Mouse (Mus musculus) kidney, postnatal 0 days (tissue): ENCODE measurements at regions not wholly inside any gene's neighbourhood (a gene's known extent, or its start where the extent isn't known, plus 50 kb on each side); places are given as distances from the start of the nearest gene placed in this dataset.
A peak's percentile ranks its signal among the peaks of the same experiment; 100 is the strongest.

Source experiments
- ATAC-seq: fragments of 200-750 bp; cut with Nextera tagmentation; replicated peaks from 2 replicates; pipeline ENCODE4 v1.8.0; 2017; ENCODE audit warnings: low read depth, moderate number of reproducible peaks, moderate TSS enrichment, moderate library complexity; ENCODE audit not compliant: low FRiP score
- DNase-seq: peaks from one replicate; pipeline ENCODE4 v3.0.0-alpha.2; 2016; ENCODE audit warnings: low spot score
- H3K27ac ChIP-seq: fragments of 300-500 bp; sonication (generic); 2 replicates; pipeline ENCODE4 v1.5.1; 2014; ENCODE audit warnings: mild to moderate bottlenecking
- H3K27me3 ChIP-seq: fragments of 300-500 bp; sonication (generic); 2 replicates; pipeline ENCODE4 v1.6.1; 2014; ENCODE audit warnings: low read length, mixed read lengths; ENCODE audit not compliant: insufficient read depth
- H3K36me3 ChIP-seq: fragments of 300-500 bp; sonication (generic); 2 replicates; pipeline ENCODE4 v1.6.1; 2014; ENCODE audit warnings: low read length, mixed read lengths; ENCODE audit not compliant: insufficient read depth
- H3K4me1 ChIP-seq: fragments of 300-500 bp; sonication (generic); replicated peaks from 2 replicates; pipeline ENCODE4 v1.6.1; 2014; ENCODE audit warnings: antibody characterized with exemption, low read length, mixed read lengths; ENCODE audit not compliant: insufficient read depth
- H3K4me2 ChIP-seq: fragments of 300-500 bp; sonication (generic); 2 replicates; pipeline ENCODE4 v1.6.1; 2014; ENCODE audit warnings: mild to moderate bottlenecking, low read length, moderate library complexity, mixed read lengths
- H3K4me3 ChIP-seq: fragments of 300-500 bp; sonication (generic); replicated peaks from 2 replicates; pipeline ENCODE4 v1.5.1; 2014; ENCODE audit warnings: low read depth, low read length
- H3K9ac ChIP-seq: fragments of 300-500 bp; sonication (generic); 2 replicates; pipeline ENCODE4 v1.6.1; 2014; ENCODE audit warnings: low read depth, low read length
- H3K9me3 ChIP-seq: fragments of 300-500 bp; sonication (generic); replicated peaks from 2 replicates; pipeline ENCODE4 v1.6.1; 2016; ENCODE audit warnings: low read length, inconsistent platforms, mixed read lengths
- CTCF ChIP-seq: IDR thresholded peaks from 2 replicates; pipeline ENCODE4 v1.5.1; 2016; ENCODE audit warnings: antibody characterized with exemption, low read depth, mild to moderate bottlenecking, moderate library complexity
- WGBS: fragments of 180-500 bp; shearing (Covaris S2); extraction: QIAGEN DNeasy Blood & Tissue Kit; methylation state at CpG from one replicate; pipeline ENCODE4 v1.1.7; 2014; 5-methylcytosine and 5-hydroxymethylcytosine counted together

DNA sequence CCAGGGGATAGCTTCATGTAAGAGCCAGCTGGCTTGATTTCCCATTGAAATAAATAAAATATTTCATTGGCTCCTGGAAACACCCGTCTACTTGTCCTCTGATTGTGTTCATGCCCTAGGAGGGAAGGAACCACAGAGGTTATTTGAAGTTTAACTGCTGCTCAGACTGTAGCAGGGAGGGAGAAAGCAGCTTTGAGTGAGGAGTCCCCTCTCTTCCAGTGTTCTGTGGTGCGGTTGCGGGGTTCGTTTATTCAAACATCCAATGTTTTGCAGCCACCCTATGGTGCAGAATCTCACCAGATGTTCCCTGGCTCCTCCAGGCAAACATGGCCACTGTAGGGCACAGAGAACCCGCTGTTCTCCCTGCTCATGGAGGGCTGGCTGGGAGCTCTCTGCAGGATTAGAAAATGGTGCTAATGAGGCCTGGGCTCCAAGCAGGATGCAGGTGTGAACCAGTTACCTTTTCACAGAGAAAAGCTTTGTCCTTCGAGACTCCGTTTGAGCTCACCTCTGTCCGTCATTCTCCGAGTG is 390.7 kb downstream of the Gpat3 start:
- Histone ChIP-seq H3K4me3 (no peak overlapping the region), H3K4me2 (no peak overlapping the region), H3K4me1 (no peaks in the 10 kb centered on the region), H3K27me3 (no peaks in the 10 kb centered on the region), H3K36me3 (no peaks in the 10 kb centered on the region), H3K27ac (no peak overlapping the region), H3K9ac (no peak overlapping the region), H3K9me3 (no peaks in the 10 kb centered on the region)
- DNase-seq (no peak), ATAC-seq (no peak)
- no peak for TF ChIP-seq CTCF
- 87% methylated on average over 9 of the region's 9 CpGs for WGBS

GRCm38 (mm10) chr5:101222390-101222789 is 376.9 kb downstream of the Gpat3 start:
- TF ChIP-seq CTCF, result no peak
- Histone ChIP-seq H3K9ac (no peak overlapping the region), H3K27me3 (no peaks in the 10 kb centered on the region), H3K4me1 (no peaks in the 10 kb centered on the region), H3K9me3 (no peaks in the 10 kb centered on the region), H3K36me3 (no peaks in the 10 kb centered on the region), H3K27ac (no peak overlapping the region), H3K4me3 (no peak overlapping the region), H3K4me2 (no peak overlapping the region)
- ATAC-seq (no peak), DNase-seq (no peak)
- WGBS, result 80% methylated on average over 10 of the region's 10 CpGs

DNA sequence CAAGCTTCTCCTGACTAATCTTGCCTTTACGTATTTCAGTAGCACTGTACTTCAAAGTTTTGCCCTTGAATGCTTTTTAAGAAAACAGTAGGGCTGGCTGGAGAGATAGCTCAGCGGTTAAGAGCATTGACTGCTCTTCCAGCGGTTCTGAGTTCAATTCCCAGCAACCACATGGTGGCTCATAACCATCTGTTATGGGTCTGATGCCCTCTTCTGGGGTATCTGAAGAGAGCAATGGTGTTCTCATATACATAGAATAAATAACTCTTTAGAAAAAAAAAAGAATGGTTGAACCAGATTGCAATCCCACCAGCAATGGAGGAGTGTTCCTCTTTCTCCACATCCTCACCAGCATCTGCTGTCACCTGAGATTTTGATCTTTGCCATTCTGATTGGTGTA is 372.6 kb downstream of the Gpat3 start:
- Histone ChIP-seq H3K4me3 (no peak overlapping the region), H3K27me3 (no peaks in the 10 kb centered on the region), H3K36me3 (no peaks in the 10 kb centered on the region), H3K4me2 (no peak overlapping the region), H3K9me3 (no peaks in the 10 kb centered on the region), H3K4me1 (no peaks in the 10 kb centered on the region), H3K27ac (no peak overlapping the region), H3K9ac (no peak overlapping the region)
- DNase-seq, result no peak
- no peak for ATAC-seq
- no peak for TF ChIP-seq CTCF
- 87% methylated on average over 3 of the region's 3 CpGs for WGBS

- no peak for ATAC-seq
- no peak overlapping the region for H3K4me3 ChIP-seq
- H3K4me2 ChIP-seq, result no peak overlapping the region
- no peak overlapping the region for H3K9ac ChIP-seq
- no peaks in the 10 kb centered on the region for H3K27me3 ChIP-seq
- TF ChIP-seq CTCF, result no peak
- DNase-seq, result no peak
- no peaks in the 10 kb centered on the region for H3K9me3 ChIP-seq
- 80% methylated on average over 10 of the region's 10 CpGs for whole genome bisulfite sequencing
- H3K4me1 ChIP-seq, result no peaks in the 10 kb centered on the region
- H3K27ac ChIP-seq, result no peak overlapping the region
- no peaks in the 10 kb centered on the region for H3K36me3 ChIP-seq
Observed at GRCm38 (mm10) chr5:101216837-101217571, 371.5 kb downstream of the Gpat3 start.

DNA sequence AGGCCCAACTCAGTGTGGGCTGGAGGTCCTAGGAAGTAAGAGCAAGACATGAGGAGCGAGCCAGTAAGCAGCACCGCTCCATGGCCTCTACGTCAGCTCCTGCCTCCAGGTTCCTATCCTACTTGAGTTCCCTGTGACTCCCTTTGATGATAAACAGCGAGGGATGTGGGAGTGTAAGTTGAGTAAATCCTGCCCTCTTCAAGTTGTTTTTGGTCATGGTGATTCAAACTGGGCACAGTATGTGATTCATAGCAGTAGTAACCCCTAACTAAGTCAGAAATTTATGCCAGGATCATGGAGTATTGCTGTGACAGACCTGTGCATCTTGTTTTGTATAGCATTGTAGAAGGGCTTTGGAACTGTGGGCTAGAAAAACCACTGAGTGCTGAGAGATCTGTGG is 366.5 kb downstream of the Gpat3 start:
- no peaks in the 10 kb centered on the region for H3K9me3 ChIP-seq
- H3K36me3 ChIP-seq, result no peaks in the 10 kb centered on the region
- ATAC-seq (no peak), DNase-seq (peak; percentile 25)
- no peaks in the 10 kb centered on the region for H3K27me3 ChIP-seq
- H3K4me1 ChIP-seq, result no peaks in the 10 kb centered on the region
- H3K4me2 ChIP-seq, result no peak overlapping the region
- no peak for TF ChIP-seq CTCF
- H3K4me3 ChIP-seq, result no peak overlapping the region
- WGBS, result 62% methylated on average over 4 of the region's 4 CpGs
- H3K27ac ChIP-seq, result no peak overlapping the region
- H3K9ac ChIP-seq, result no peak overlapping the region

DNA sequence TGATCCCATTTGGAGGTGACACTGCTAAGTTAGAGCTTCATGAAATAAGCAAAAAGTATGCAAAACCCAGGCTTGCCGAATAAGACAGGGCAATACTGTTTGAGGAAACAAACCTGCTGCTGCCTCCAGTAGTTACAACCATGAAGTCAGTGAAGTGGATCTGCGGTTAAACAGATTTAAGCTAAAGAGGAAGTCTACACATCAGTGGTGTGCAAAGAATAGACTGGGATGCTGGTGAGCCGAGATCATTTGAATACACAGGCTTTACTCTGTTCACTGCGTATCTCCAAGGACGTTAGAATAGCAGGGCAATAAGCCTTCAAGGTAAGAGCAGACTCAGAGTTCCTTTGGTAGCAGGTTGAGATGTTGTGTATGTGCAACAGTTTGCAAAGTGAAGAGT is 362.6 kb downstream of the Gpat3 start:
- Histone ChIP-seq H3K4me3 (no peak overlapping the region), H3K9me3 (no peaks in the 10 kb centered on the region), H3K9ac (no peak overlapping the region), H3K4me1 (no peaks in the 10 kb centered on the region), H3K27me3 (no peaks in the 10 kb centered on the region), H3K36me3 (no peaks in the 10 kb centered on the region), H3K4me2 (no peak overlapping the region), H3K27ac (no peak overlapping the region)
- no peak for TF ChIP-seq CTCF
- no peak for ATAC-seq
- WGBS, result 73% methylated on average over 5 of the region's 5 CpGs
- no peak for DNase-seq

DNA sequence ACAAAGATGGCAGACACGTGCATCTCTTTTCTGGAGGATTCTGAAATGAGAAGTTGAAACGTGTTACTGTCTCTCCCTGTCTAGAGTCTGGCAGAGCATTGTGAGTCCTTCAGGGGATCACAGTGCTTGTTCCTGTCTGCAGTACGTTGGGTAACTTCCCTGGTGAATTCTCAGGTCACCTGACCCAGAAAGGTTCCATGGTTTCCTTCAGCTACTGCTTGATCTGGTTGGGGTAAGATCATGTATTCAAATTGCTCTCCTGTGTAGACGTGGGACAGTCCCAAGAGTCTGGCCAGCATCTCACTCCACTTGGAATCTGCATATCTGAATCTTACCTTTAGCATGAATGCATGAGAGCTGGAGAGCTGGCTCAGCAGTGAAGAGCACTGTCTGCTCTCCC is 350.0 kb downstream of the Gpat3 start:
- ATAC-seq, result no peak
- Histone ChIP-seq H3K4me3 (no peak overlapping the region), H3K9me3 (no peaks in the 10 kb centered on the region), H3K27ac (no peak overlapping the region), H3K27me3 (no peaks in the 10 kb centered on the region), H3K9ac (no peak overlapping the region), H3K36me3 (no peaks in the 10 kb centered on the region), H3K4me2 (no peak overlapping the region), H3K4me1 (no peaks in the 10 kb centered on the region)
- no peak for DNase-seq
- no peak for TF ChIP-seq CTCF
- 78% methylated on average over 4 of the region's 4 CpGs for WGBS
